Mouse (Mus musculus) layer of hippocampus, postnatal 25 days (tissue): Measurements from ENCODE around the gene Pak4. TPM values are rescaled to one million over a fixed set of nuclear protein-coding genes. Genes with fewer than 3 reads are reported as not detected.
"Not testable (repeated sequence)": the region's sequence is repeated elsewhere in the genome, so short reads cannot be mapped to it uniquely, and the experiment has no call there.

Experiments used
- DNase-seq, 2 experiments: peaks; one replicate each; pipeline ENCODE4 v3.0.0; 2022; ENCODE audit warnings: mixed read lengths in 2 of 2, low spot score in 1 of 2; ENCODE audit errors: extremely low spot score in 1 of 2
- total RNA-seq, 2 experiments: library from RNA; stranded (reverse); gene quantifications; 2 replicates each; pipeline ENCODE4 v1.2.3; 2021

Gene Pak4
- 10 to 100 TPM; 13.4 to 14.8 TPM for total RNA-seq

- DNase-seq = peak; percentile 92 to 95
Measured at GRCm38 (mm10) chr7:28597642-28598446, at the start of gene Pak4, which contains the start of gene Samd4b. Gene Pak4 (minus strand): TSS chr7:28598185. Gene Samd4b (minus strand): TSS chr7:28598144.

GRCm38 (mm10) chr7:28647016-28647415, 49.0 kb upstream of the Pak4 start:
- DNase-seq = no peak

- no peak for DNase-seq
Measured at GRCm38 (mm10) chr7:28645947-28646475, 48.0 kb upstream of the Pak4 start.

GRCm38 (mm10) chr7:28645366-28645765, 47.4 kb upstream of the Pak4 start:
- no peak for DNase-seq

GRCm38 (mm10) chr7:28641546-28641945, 43.6 kb upstream of the Pak4 start:
- DNase-seq = no peak

GRCm38 (mm10) chr7:28637511-28637910, 39.5 kb upstream of the Pak4 start:
- DNase-seq = peak in 1 of 2 experiments; percentile 13

GRCm38 (mm10) chr7:28634128-28634527, 36.1 kb upstream of the Pak4 start:
- no peak for DNase-seq

GRCm38 (mm10) chr7:28631073-28631472, 33.1 kb upstream of the Pak4 start, which contains the start of gene Acp7:
Gene Acp7 (minus strand): TSS chr7:28631332.
- no peak for DNase-seq

- DNase-seq = no peak
Measured at GRCm38 (mm10) chr7:28624791-28625190, 26.8 kb upstream of the Pak4 start.

- DNase-seq = no peak
Measured at GRCm38 (mm10) chr7:28619098-28619715, 21.2 kb upstream of the Pak4 start.

- DNase-seq = no peak
Measured at GRCm38 (mm10) chr7:28605951-28606350, 8.0 kb upstream of the Pak4 start.

- not testable (repeated sequence) for DNase-seq
Measured at GRCm38 (mm10) chr7:28603788-28604187, 5.8 kb upstream of the Pak4 start.

- DNase-seq = no peak
Measured at GRCm38 (mm10) chr7:28603136-28603535, 5.2 kb upstream of the Pak4 start.

GRCm38 (mm10) chr7:28601668-28602067, 3.7 kb upstream of the Pak4 start:
- DNase-seq = peak; percentile 46 to 74

GRCm38 (mm10) chr7:28601029-28601428, 3.0 kb upstream of the Pak4 start:
- peak; percentile 58 to 79 for DNase-seq

GRCm38 (mm10) chr7:28598951-28599350, 966 bp upstream of the Pak4 start:
- no peak for DNase-seq

- DNase-seq = no peak
Measured at GRCm38 (mm10) chr7:28597277-28597570, 761 bp downstream of the Pak4 start.

GRCm38 (mm10) chr7:28596436-28597276, 1.3 kb downstream of the Pak4 start:
- no peak for DNase-seq

GRCm38 (mm10) chr7:28595751-28596435, 2.1 kb downstream of the Pak4 start:
- DNase-seq = no peak
